Mouse (Mus musculus): ENCODE data around the gene Nav1.

Nav1 gene

GRCm38 (mm10) chr1:135607019-135607418 is at the start of gene Nav1:
Nav1 (minus strand) TSS chr1:135607295.
- no peak for DNase-seq (ENCODE audit: extremely low read depth, insufficient read length, low spot score)

- no peak for DNase-seq (ENCODE audit: extremely low read depth, insufficient read length, low spot score)
Measured at GRCm38 (mm10) chr1:135653909-135654308, 46.8 kb upstream of the Nav1 start.

GRCm38 (mm10) chr1:135645459-135646195 is 38.5 kb upstream of the Nav1 start:
- no peak for DNase-seq (ENCODE audit: extremely low read depth, insufficient read length, low spot score)

GRCm38 (mm10) chr1:135644110-135644509 is 37.0 kb upstream of the Nav1 start:
- DNase-seq (ENCODE audit: extremely low read depth, insufficient read length, low spot score) = no peak

- DNase-seq (ENCODE audit: extremely low read depth, insufficient read length, low spot score) = no peak
Measured at GRCm38 (mm10) chr1:135643691-135644090, 36.6 kb upstream of the Nav1 start.

GRCm38 (mm10) chr1:135639853-135640252 is 32.8 kb upstream of the Nav1 start:
- DNase-seq (ENCODE audit: extremely low read depth, insufficient read length, low spot score) = no peak

- DNase-seq (ENCODE audit: extremely low read depth, insufficient read length, low spot score) = no peak
Measured at GRCm38 (mm10) chr1:135639093-135639492, 32.0 kb upstream of the Nav1 start.

GRCm38 (mm10) chr1:135637574-135638008 is 30.5 kb upstream of the Nav1 start:
- peak; percentile 38 for DNase-seq (ENCODE audit: extremely low read depth, insufficient read length, low spot score)

GRCm38 (mm10) chr1:135636111-135636511 is 29.0 kb upstream of the Nav1 start:
- peak; percentile 64 for DNase-seq (ENCODE audit: extremely low read depth, insufficient read length, low spot score)

GRCm38 (mm10) chr1:135635323-135636064 is 28.4 kb upstream of the Nav1 start:
- no peak for DNase-seq (ENCODE audit: extremely low read depth, insufficient read length, low spot score)

- no peak for DNase-seq (ENCODE audit: extremely low read depth, insufficient read length, low spot score)
Measured at GRCm38 (mm10) chr1:135634791-135635190, 27.7 kb upstream of the Nav1 start.

GRCm38 (mm10) chr1:135633884-135634283 is 26.8 kb upstream of the Nav1 start:
- DNase-seq (ENCODE audit: extremely low read depth, insufficient read length, low spot score) = no peak

GRCm38 (mm10) chr1:135633478-135633877 is 26.4 kb upstream of the Nav1 start:
- DNase-seq (ENCODE audit: extremely low read depth, insufficient read length, low spot score) = no peak

GRCm38 (mm10) chr1:135632199-135632598 is 25.1 kb upstream of the Nav1 start:
- DNase-seq (ENCODE audit: extremely low read depth, insufficient read length, low spot score) = no peak

GRCm38 (mm10) chr1:135631515-135631914 is 24.4 kb upstream of the Nav1 start:
- no peak for DNase-seq (ENCODE audit: extremely low read depth, insufficient read length, low spot score)

- DNase-seq (ENCODE audit: extremely low read depth, insufficient read length, low spot score) = no peak
Measured at GRCm38 (mm10) chr1:135629846-135630245, 22.8 kb upstream of the Nav1 start.

- DNase-seq (ENCODE audit: extremely low read depth, insufficient read length, low spot score) = peak; percentile 72
Measured at GRCm38 (mm10) chr1:135626218-135626617, 19.1 kb upstream of the Nav1 start.

GRCm38 (mm10) chr1:135625741-135626140 is 18.6 kb upstream of the Nav1 start:
- DNase-seq (ENCODE audit: extremely low read depth, insufficient read length, low spot score) = peak; percentile 66

- DNase-seq (ENCODE audit: extremely low read depth, insufficient read length, low spot score) = no peak
Measured at GRCm38 (mm10) chr1:135624646-135625045, 17.6 kb upstream of the Nav1 start.

- DNase-seq (ENCODE audit: extremely low read depth, insufficient read length, low spot score) = no peak
Measured at GRCm38 (mm10) chr1:135623136-135623535, 16.0 kb upstream of the Nav1 start.

GRCm38 (mm10) chr1:135621307-135621706 is 14.2 kb upstream of the Nav1 start:
- DNase-seq (ENCODE audit: extremely low read depth, insufficient read length, low spot score) = no peak

- DNase-seq (ENCODE audit: extremely low read depth, insufficient read length, low spot score) = no peak
Measured at GRCm38 (mm10) chr1:135619932-135620391, 12.9 kb upstream of the Nav1 start.
